Mouse (Mus musculus): ENCODE measurements at regions not wholly inside any gene's neighbourhood (a gene's known extent, or its start where the extent isn't known, plus 50 kb on each side); places are given as distances from the start of the nearest gene placed in this dataset.

GRCm38 (mm10) chr9:120867861-120868260, 61.2 kb upstream of the Ctnnb1 start:
- no peak for DNase-seq (ENCODE audit: extremely low spot score in 1 of 2, low spot score in 2 of 2)
- intact Hi-C loops (cut with DNase I) = loop anchor here (10.0 kb wide), 1 partner anchor 263 kb away; no protein-coding TSS in a partner anchor

- no peak for DNase-seq (ENCODE audit: extremely low spot score in 1 of 2, low spot score in 2 of 2)
- intact Hi-C loops (cut with DNase I) = loop anchor here (10.0 kb wide), 1 partner anchor 264 kb away; no protein-coding TSS in a partner anchor
Observed at GRCm38 (mm10) chr9:120868330-120868729, 60.7 kb upstream of the Ctnnb1 start.

GRCm38 (mm10) chr9:120869432-120870081, 59.5 kb upstream of the Ctnnb1 start:
- peak; percentile 48 to 74 for DNase-seq (ENCODE audit: extremely low spot score in 1 of 2, low spot score in 2 of 2)
- intact Hi-C loops (cut with DNase I) = loop anchor here (10.0 kb wide), 1 partner anchor 265 kb away; no protein-coding TSS in a partner anchor

GRCm38 (mm10) chr9:120873293-120873692, 55.7 kb upstream of the Ctnnb1 start:
- intact Hi-C loops (cut with DNase I) = no loop called here
- no peak for DNase-seq (ENCODE audit: extremely low spot score in 1 of 2, low spot score in 2 of 2)

GRCm38 (mm10) chr9:120874416-120874976, 54.5 kb upstream of the Ctnnb1 start:
- no peak for DNase-seq (ENCODE audit: extremely low spot score in 1 of 2, low spot score in 2 of 2)
- intact Hi-C loops (cut with DNase I) = no loop called here

GRCm38 (mm10) chr9:120877101-120877500, 51.9 kb upstream of the Ctnnb1 start:
- intact Hi-C loops (cut with DNase I) = no loop called here
- no peak for DNase-seq (ENCODE audit: extremely low spot score in 1 of 2, low spot score in 2 of 2)

Data from left cerebral cortex, postnatal 10 days (tissue).